Mouse (Mus musculus) cortical plate, adult 2 months (tissue): ENCODE measurements at regions not wholly inside any gene's neighbourhood (a gene's known extent, or its start where the extent isn't known, plus 50 kb on each side); places are given as distances from the start of the nearest gene placed in this dataset.

Source experiments
- H3K27ac ChIP-seq: fragments of 200-500 bp; 2 replicates; pipeline ENCODE4 v1.5.1; 2012; ENCODE audit warnings: low read length, control low read depth, inconsistent platforms; ENCODE audit not compliant: insufficient read depth
- H3K4me1 ChIP-seq: fragments of 200-500 bp; 2 replicates; pipeline ENCODE4 v1.6.1; 2011; ENCODE audit warnings: low read length; ENCODE audit not compliant: control insufficient read depth, insufficient read depth
- H3K4me3 ChIP-seq: fragments of 200-500 bp; 2 replicates; pipeline ENCODE4 v1.5.1; 2011; ENCODE audit warnings: mild to moderate bottlenecking, low read length, control low read depth; ENCODE audit not compliant: insufficient read depth
- CTCF ChIP-seq: fragments of 200-500 bp; IDR thresholded peaks from 2 replicates; pipeline ENCODE4 v1.5.1; 2011; ENCODE audit warnings: mild to moderate bottlenecking, control low read depth, low read length; ENCODE audit not compliant: insufficient read depth; ENCODE audit errors: extremely low read depth
- POLR2A ChIP-seq: fragments of 200-500 bp; IDR thresholded peaks from 2 replicates; pipeline ENCODE4 v1.6.1; 2011; ENCODE audit warnings: mild to moderate bottlenecking, low read length, control low read depth; ENCODE audit not compliant: insufficient read depth; ENCODE audit errors: extremely low read depth

DNA sequence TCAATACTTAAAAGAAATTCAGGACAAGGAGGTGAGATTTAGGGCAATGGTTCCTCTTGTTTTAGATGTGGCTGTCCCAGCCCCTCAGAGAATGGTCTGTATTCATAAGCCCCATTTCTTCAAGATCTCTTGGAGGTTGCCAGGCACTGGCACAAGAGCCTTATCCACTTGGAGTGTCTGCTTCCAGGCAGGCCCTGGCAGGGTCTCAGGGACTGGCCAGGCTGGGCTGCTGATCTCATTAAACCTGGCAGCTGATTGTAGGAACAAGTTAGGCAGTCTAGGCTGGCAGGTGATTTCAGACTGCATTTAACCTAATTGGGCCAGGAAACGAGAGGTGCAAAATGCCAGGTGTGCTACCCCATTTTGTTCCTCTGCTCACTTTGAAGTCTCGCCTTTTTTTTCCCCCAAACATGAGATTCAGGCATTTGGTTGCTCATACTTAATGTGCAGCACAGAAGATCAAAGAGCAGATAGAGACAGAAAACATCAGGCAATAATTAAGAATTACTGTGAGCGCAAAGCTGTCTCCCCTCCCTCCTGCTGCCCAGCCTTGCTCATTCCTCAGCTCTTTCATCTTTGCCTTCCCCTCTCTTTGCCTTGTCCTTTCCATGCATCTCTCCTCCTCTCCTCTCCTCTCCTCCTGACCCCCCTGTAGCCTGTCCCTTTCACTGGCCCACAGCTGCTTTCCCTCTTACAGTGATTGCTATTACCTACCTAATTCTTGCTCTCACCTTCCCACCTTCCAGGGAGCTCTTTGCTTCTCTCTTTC, 449.3 kb downstream of the Gm9195 start:
- TF ChIP-seq CTCF (no peak), POLR2A (no peak)
- Histone ChIP-seq H3K4me1 (peaks cover 5% of the 10 kb centered on the region), H3K27ac (peak overlapping the region; percentile 60; the same call in 1 of the 2 replicates), H3K4me3 (no peak overlapping the region)

DNA sequence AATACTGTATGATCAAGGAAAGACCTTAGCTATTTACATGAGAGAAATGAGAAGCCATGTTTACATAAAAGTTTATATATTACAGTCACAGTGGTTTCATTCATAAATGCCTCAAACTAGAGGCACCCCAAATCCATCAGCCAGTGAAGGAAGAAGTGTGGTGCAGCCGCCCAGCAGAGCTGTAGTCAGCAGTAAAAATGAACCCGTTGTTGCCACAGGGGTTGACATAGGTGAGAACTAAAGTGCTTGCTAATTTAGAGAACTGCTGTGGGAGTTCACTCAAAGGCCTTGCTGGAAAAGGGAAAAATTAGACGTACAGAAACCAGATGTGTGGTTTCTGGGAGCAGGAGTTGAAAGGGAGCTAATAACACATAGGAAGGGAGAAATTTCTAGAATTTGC, 461.2 kb downstream of the Gm9195 start:
- Histone ChIP-seq H3K27ac (no peak overlapping the region), H3K4me3 (no peak overlapping the region), H3K4me1 (no peaks in the 10 kb centered on the region)
- TF ChIP-seq CTCF (no peak), POLR2A (no peak)

DNA sequence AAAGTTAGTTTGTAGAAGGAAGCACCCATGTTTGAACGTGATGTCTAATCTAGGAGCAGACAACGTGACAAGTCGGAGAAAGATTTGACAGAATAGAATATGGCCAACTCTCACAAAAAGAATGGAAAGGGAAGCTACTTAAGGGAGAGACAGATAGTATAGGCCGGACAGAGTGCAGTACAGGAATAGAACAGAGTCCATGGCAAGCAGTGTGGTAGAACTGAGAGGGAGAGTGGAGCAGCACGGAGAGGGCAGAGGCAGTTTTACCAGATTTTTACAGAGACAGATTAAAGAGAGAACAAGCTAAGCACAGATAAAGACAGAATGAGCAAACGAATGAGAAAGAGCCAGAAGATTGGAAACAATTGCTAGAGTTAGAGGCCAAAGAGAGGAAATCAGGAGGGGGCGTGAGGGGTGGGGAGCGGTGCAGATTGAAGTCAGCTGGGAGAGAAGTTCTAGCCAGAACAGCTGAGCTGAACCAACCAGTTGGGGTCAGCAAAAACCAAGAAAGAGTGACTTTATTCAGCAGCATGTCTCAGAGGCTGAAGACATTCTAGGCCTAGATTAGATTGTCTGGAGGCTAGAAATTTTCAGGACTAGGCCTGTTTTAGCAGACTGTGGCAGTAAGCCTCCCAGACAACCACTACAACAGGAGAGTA, 464.1 kb downstream of the Gm9195 start:
- TF ChIP-seq CTCF: no peak
- H3K4me3 ChIP-seq: no peak overlapping the region
- H3K27ac ChIP-seq: no peak overlapping the region
- no peaks in the 10 kb centered on the region for H3K4me1 ChIP-seq

DNA sequence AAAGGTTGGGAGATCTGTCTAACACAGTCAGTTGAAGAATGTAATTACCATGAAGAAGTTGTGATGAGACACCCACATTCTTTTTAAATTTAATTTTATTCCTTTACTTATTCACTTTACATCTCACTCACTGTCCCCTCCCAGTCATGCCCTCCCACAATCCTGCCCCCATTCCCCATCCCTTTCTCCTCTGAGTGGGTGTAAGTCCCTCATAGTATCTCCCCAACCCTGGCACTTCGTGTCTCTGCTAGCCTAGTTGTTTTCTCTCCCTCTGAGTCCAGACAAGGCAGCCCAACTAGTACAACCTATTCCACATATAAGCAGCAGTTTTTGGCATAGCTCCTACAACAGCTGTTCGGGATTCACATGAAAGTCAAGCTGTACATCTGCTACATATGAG, 487.3 kb downstream of the Gm9195 start:
- H3K4me3 ChIP-seq: no peak overlapping the region
- H3K4me1 ChIP-seq: peaks cover 3% of the 10 kb centered on the region; the same call in 1 of the 2 replicates

DNA sequence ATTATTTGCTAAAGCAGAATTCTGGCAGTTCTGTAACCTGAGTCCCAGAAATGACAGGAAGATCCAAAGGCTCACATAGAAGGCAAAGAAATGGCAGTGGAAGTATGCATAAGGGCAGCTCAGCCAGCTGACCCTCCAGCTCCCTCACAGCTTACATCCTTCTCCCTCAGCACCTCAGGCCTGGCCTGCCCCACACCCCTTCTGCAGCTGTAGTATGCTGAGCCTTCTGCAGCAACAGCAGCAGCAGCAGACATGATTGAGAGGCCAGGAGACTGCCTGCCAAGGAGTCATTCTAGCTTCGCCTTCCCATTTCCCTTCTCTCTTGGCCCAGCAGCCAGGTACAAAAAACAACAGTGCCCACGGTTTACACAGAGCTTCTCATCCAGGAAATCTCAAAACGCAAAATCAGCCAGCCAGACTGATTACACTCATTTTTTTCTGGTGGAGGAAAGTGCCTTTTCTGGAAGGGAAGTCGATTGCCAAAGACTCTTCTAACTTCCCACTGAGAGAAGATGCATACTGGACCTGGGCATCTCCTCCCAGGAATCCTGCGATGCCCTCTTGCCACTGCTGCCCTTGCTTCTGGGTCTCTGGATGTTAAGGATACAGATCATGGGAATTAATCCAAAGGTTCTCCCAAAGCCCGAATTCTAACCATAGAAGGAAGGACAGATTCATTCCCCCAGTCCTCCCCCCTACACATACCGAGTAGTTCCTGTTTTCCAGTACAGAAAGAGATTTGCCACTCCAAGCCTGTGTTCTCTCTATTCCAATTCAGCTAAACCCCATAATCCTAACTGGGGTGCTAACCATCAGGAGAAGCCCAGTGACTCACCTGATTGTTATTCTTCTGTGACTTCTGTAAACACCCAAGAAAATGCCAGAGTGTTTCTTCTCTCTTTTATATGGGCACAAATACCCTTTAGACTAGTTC, 489.2 kb downstream of the Gm9195 start:
- Histone ChIP-seq H3K4me3 (no peak overlapping the region), H3K27ac (no peak overlapping the region), H3K4me1 (peaks cover 3% of the 10 kb centered on the region; the same call in 1 of the 2 replicates)
- TF ChIP-seq CTCF (no peak), POLR2A (no peak)

More for the DNA sequence above, 487.3 kb downstream of the Gm9195 start:
- TF ChIP-seq POLR2A: no peak
- TF ChIP-seq CTCF: no peak
- no peak overlapping the region for H3K27ac ChIP-seq

DNA sequence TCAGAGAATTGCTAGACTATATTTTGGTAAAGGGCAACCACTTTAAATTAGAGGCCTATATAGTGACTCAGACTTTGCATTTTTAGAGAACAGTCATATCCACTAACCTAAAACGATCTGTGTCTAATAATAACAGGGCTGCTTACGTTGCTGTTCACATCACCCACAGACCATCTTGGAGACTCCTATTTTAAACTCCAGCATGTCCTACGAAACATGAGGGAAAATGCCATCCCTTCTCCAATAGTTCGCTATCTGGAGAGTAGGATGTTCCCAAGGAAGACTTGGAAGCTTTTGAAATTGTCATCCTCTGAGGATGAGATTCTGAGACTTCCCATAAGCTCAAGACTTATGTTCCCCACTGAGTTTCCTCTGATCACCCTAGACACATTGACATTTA, 518.6 kb downstream of the Gm9195 start:
- Histone ChIP-seq H3K27ac (no peak overlapping the region), H3K4me3 (no peak overlapping the region), H3K4me1 (0 out of 2 replicates have a peak, but pooled peaks cover 2% of the 10 kb centered on the region)
- TF ChIP-seq CTCF: no peak
- TF ChIP-seq POLR2A: no peak

DNA sequence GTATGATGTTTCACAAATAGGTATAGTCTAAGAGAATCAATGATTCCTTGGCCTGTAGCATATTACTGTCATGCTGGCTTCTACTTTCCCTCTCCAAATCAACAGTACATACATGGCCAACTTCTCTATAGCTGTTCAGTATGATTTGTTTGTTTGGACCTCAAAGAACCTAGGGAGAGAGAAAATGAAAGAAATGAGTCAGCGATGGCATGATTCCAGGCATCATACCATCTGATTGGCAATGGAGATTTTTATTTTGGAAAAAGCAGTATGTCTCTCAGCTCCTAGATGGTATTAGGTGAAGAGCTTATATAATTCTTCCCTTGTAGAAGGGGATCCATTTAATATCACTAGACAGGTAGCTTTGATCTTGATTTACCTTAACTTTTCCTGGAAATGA, 519.1 kb downstream of the Gm9195 start:
- TF ChIP-seq CTCF (no peak), POLR2A (no peak)
- Histone ChIP-seq H3K27ac (no peak overlapping the region), H3K4me1 (0 out of 2 replicates have a peak, but pooled peaks cover 2% of the 10 kb centered on the region), H3K4me3 (no peak overlapping the region)

DNA sequence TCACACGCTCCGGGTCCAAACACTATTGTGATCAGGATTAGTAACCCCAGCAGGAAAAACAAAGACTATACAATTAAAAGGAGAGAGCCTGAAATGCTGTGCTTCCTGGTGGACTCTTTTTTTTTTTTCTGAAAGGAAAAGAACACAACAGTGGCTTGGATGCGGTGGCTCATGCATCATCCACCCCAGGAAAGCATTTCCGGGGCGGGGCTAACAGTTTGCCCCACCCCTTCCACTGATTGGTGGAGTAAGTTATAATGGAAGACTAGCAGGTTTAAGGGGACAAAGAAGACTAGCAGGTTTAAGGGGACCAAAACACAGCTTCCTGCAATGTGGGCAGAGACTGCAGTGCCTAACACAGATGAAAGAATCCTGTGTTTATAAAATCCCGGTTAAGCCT, 524.0 kb downstream of the Gm9195 start:
- Histone ChIP-seq H3K4me1 (no peaks in the 10 kb centered on the region), H3K27ac (no peak overlapping the region), H3K4me3 (no peak overlapping the region)
- TF ChIP-seq CTCF (no peak), POLR2A (no peak)

DNA sequence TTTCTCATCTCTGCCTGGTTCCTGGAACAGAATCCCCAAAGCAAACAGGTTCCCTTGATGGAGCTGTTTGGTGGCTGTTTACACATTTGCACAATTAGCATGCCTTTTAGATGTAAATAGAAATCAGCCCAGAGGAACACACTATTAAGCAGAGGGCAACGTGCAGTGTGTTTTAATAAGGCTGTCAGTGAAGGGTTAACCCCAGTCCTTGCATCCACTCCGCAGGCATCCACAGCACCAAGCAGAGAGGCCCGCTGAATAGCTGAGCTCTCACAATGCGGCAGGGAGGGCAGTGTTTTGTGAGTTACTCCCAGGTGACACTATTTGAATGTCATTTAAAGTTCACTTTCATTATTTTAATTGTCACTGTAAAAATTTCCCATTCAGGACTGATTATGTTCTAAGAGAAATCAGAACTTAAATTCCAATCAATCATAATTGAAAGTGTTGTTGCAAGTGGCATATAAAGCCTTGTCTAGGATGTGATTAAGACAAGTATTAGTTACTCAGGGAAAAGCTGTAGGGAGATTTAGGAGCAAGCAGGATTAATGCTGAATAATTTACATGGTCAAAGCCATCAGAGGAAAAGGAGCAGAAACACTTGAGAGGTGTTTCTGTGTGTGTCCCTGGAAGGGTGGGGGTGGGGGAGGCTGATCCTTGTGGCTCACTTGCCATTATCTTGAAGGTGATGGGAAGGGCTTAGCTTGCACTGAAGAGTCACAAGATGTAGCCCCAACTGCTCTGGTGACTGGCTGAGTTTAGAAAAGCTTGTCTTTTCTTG, 528.1 kb downstream of the Gm9195 start:
- Histone ChIP-seq H3K4me1 (no peaks in the 10 kb centered on the region), H3K4me3 (no peak overlapping the region), H3K27ac (no peak overlapping the region)
- no peak for TF ChIP-seq POLR2A
